Mouse (Mus musculus): ENCODE measurements at regions not wholly inside any gene's neighbourhood (a gene's known extent, or its start where the extent isn't known, plus 50 kb on each side); places are given as distances from the start of the nearest gene placed in this dataset.

DNA sequence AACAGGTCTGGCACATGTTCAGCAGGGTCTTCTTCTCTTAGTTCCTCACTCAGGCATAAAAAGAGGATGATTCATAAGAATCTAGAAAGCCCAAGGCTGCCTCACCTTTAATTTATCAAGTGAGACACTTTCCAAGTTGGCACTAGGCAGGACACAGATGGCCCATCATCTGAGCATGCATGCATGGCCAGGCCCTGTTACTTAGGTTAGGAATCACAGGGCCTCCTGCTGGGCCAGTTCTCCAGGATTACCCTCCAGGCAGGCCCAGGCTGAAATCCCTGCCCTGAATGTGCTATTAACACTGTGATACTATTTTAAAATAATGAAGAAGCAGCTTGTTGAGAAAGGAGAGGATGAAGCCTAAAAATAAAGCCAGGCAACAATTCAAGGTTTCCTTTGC lies 304.5 kb downstream of the Elavl2 start:
- Histone ChIP-seq H3K4me1 (replicated peaks) (no peaks in the 10 kb centered on the region), H3K4me2 (no peak overlapping the region), H3K27me3 (replicated peaks) (no peaks in the 10 kb centered on the region), H3K27ac (ENCODE audit: poor library complexity, severe bottlenecking) (no peak overlapping the region), H3K4me3 (no peak overlapping the region), H3K36me3 (no peaks in the 10 kb centered on the region), H3K9me3 (replicated peaks) (no peaks in the 10 kb centered on the region), H3K9ac (no peak overlapping the region)
- no peak for ATAC-seq (ENCODE audit: insufficient number of reproducible peaks, low FRiP score)

DNA sequence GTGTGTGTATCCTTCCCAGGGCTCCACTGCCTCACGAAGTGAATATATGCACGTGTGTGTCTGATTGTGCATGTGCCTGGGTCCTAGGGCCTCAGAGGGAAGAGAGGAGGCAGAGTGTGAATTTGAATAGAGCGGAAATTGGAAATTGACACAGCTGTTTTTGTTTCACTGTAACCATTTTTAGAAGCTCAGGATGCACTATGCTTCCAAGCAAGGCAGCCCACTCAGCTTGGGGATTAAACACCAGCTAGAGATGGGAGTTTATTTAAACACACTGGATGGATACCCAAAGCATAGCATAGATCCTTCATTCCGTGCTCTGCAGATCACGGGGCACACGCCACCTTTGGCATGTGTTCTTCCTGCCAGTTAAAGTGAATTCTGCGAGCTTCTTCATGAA lies 306.2 kb downstream of the Elavl2 start:
- no peaks in the 10 kb centered on the region for H3K9me3 ChIP-seq (replicated peaks)
- WGBS, result 77% methylated on average over 7 of the region's 7 CpGs

DNA sequence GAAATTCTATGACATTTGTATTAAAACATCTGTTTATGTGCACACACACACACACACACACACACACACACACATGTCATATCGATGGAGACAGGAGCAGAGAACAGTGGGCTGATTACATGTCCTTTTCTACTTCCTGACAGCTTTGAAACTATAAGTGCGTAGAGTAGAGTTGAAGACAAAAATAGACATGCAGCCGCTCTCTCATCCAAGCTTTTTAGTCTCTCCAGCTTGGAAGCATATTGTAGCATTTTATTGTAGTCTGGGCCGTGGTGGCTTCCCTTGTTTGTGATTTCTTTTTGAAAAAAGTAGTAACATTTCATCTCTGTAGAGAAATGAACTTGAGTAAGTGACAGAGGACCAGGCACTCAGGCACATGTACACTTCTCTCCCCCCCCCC lies 306.7 kb downstream of the Elavl2 start:
- Histone ChIP-seq H3K9me3 (replicated peaks) (no peaks in the 10 kb centered on the region), H3K4me1 (replicated peaks) (no peaks in the 10 kb centered on the region), H3K4me2 (no peak overlapping the region), H3K27me3 (replicated peaks) (no peaks in the 10 kb centered on the region), H3K27ac (ENCODE audit: poor library complexity, severe bottlenecking) (no peak overlapping the region), H3K9ac (no peak overlapping the region), H3K36me3 (no peaks in the 10 kb centered on the region), H3K4me3 (no peak overlapping the region)
- WGBS, result 50% methylated on average over 4 of the region's 4 CpGs
- no peak for ATAC-seq (ENCODE audit: insufficient number of reproducible peaks, low FRiP score)

More for the DNA sequence above, 306.2 kb downstream of the Elavl2 start:
- Histone ChIP-seq H3K4me1 (replicated peaks) (no peaks in the 10 kb centered on the region), H3K27me3 (replicated peaks) (no peaks in the 10 kb centered on the region), H3K27ac (ENCODE audit: poor library complexity, severe bottlenecking) (no peak overlapping the region), H3K36me3 (no peaks in the 10 kb centered on the region), H3K4me3 (no peak overlapping the region), H3K9ac (no peak overlapping the region), H3K4me2 (no peak overlapping the region)
- no peak for ATAC-seq (ENCODE audit: insufficient number of reproducible peaks, low FRiP score)

DNA sequence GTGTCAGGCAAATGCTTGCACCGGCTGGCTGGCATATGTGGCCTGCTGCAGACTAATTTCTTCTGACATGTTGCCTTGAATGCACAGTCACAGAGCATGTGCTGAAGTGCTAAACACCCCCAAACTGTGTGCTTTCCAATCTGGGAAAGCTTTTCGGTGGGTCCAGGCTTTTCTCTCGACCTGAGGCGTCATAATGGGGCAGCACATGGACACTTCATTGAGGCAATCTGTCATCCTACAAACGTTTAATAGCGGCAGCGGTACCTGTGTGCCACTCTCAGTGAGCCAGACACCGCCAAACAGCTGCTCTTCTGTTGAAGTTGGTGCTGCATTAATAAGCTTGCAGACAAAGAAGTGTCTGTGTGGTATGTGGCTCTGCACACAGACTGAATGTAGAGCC lies 308.3 kb downstream of the Elavl2 start:
- Histone ChIP-seq H3K27ac (ENCODE audit: poor library complexity, severe bottlenecking) (no peak overlapping the region), H3K36me3 (no peaks in the 10 kb centered on the region), H3K4me2 (no peak overlapping the region), H3K9ac (no peak overlapping the region), H3K4me3 (no peak overlapping the region), H3K27me3 (replicated peaks) (no peaks in the 10 kb centered on the region), H3K4me1 (replicated peaks) (no peaks in the 10 kb centered on the region), H3K9me3 (replicated peaks) (no peaks in the 10 kb centered on the region)
- 79% methylated on average over 8 of the region's 8 CpGs for WGBS
- no peak for ATAC-seq (ENCODE audit: insufficient number of reproducible peaks, low FRiP score)

DNA sequence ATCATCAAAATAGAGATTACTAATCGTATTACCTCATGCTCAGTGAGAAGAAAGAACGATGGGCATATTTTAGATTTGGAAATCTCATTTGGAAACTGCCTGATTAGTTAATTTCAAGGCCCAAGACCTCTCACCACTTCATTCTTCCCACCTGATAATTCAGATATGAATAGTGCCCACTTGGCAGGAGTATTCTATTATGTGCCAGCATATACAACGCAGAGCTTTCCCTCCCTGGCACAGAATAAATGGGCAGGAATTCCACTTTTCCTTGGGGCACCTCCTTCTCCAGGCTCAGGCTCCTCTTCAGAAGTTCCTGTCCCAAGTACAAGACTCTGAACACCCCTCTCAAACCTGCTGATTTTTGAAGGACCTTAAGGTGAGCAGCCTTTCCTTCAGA lies 308.7 kb downstream of the Elavl2 start:
- Histone ChIP-seq H3K36me3 (no peaks in the 10 kb centered on the region), H3K9me3 (replicated peaks) (no peaks in the 10 kb centered on the region), H3K4me2 (no peak overlapping the region), H3K27me3 (replicated peaks) (no peaks in the 10 kb centered on the region), H3K4me3 (no peak overlapping the region), H3K9ac (no peak overlapping the region), H3K27ac (ENCODE audit: poor library complexity, severe bottlenecking) (no peak overlapping the region), H3K4me1 (replicated peaks) (no peaks in the 10 kb centered on the region)
- WGBS, result 68% methylated on average over 3 of the region's 3 CpGs
- ATAC-seq (ENCODE audit: insufficient number of reproducible peaks, low FRiP score), result no peak

DNA sequence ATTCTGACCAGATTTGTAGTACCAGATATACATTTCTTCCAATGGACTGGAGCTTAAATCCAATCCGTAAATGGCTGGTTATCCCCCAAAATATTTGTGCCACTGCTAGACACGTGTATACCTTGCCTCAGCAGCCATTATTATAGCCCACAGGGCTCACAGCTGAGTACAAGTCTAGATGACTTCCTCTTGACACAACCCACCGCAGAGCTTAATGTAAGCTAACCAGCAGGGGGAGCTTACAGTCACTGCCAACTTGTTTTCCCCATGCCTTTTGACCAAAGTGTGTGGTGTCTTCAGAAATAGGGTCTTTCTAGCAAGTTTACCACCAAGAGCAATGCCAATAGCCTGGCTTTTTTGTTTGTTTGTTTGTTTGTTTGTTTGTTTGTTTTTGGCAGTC lies 316.6 kb downstream of the Elavl2 start:
- Histone ChIP-seq H3K36me3 (no peaks in the 10 kb centered on the region), H3K4me2 (no peak overlapping the region), H3K27ac (ENCODE audit: poor library complexity, severe bottlenecking) (no peak overlapping the region), H3K4me1 (replicated peaks) (no peaks in the 10 kb centered on the region), H3K9me3 (replicated peaks) (no peaks in the 10 kb centered on the region), H3K9ac (no peak overlapping the region), H3K27me3 (replicated peaks) (no peaks in the 10 kb centered on the region), H3K4me3 (no peak overlapping the region)
- WGBS, result 60% methylated on average over 3 of the region's 3 CpGs
- ATAC-seq (ENCODE audit: insufficient number of reproducible peaks, low FRiP score), result no peak

DNA sequence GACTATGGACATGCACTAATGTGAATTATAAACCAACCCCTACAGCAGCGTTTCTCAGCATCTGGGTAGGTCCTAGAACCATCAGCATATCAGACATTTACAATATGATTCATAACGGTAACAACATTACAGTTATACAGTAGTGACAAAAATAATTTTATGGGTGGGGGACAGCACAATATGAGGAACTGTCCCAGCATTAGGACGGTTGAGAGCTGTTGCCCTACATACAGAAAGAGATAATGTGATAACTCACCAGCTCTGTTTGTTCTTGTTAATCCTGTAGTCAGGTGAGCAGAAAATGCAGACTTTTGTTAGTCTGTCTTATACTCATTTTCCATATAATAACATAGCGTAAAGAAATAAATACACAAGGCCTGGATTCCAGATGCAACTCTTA lies 319.1 kb downstream of the Elavl2 start:
- H3K9me3 ChIP-seq (replicated peaks), result no peaks in the 10 kb centered on the region
- H3K4me3 ChIP-seq, result no peak overlapping the region
- H3K27ac ChIP-seq (ENCODE audit: poor library complexity, severe bottlenecking), result no peak overlapping the region
- no peak overlapping the region for H3K9ac ChIP-seq
- no peaks in the 10 kb centered on the region for H3K27me3 ChIP-seq (replicated peaks)
- no peaks in the 10 kb centered on the region for H3K36me3 ChIP-seq
- no peak for ATAC-seq (ENCODE audit: insufficient number of reproducible peaks, low FRiP score)
- H3K4me2 ChIP-seq, result no peak overlapping the region
- H3K4me1 ChIP-seq (replicated peaks), result no peaks in the 10 kb centered on the region
- 72% methylated on average over 4 of the region's 4 CpGs for WGBS

DNA sequence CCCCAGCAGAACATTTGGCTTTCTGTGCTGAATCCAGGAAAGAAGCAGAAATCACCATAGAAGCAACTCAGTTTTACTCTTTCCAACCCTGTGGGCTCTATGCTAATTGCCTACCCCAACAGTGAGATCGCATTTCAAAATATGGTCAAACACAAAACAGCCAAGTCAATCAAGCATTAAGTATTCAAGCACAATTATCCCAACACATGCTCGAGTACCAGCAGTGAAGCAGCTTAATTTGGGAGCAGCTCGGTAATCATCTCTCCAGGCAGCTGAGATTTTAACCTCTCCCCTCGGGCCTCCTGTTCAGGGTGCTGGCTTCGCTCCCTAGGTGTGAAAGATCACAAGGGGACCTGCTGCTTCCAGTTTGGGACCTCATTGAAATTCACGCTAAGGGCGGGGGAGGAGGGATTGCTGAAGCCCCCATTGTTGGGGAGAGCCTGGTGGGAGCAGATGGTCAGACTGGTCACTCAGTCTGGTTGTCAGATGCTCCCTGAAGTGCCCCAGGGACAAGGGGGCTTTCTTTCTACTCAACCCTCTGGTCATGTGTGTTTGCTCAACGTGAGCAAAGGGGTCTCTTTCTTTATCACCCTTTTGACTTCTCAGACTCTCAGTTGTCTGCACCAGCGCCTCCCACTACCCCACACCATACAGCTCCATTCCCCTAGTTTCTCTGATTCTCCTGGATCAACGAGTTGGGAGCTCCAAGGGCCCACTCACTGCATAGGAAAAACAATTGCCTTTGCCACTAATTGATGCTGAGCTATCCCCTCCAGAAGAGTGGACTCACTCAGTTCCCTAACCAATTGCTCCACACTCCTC lies 319.8 kb downstream of the Elavl2 start:
- Histone ChIP-seq H3K27ac (ENCODE audit: poor library complexity, severe bottlenecking) (no peak overlapping the region), H3K9ac (no peak overlapping the region), H3K27me3 (replicated peaks) (no peaks in the 10 kb centered on the region), H3K4me3 (no peak overlapping the region), H3K36me3 (no peaks in the 10 kb centered on the region), H3K4me1 (replicated peaks) (no peaks in the 10 kb centered on the region), H3K9me3 (replicated peaks) (no peaks in the 10 kb centered on the region), H3K4me2 (no peak overlapping the region)
- no peak for ATAC-seq (ENCODE audit: insufficient number of reproducible peaks, low FRiP score)
- WGBS, result 30% methylated on average over 10 of the region's 10 CpGs

DNA sequence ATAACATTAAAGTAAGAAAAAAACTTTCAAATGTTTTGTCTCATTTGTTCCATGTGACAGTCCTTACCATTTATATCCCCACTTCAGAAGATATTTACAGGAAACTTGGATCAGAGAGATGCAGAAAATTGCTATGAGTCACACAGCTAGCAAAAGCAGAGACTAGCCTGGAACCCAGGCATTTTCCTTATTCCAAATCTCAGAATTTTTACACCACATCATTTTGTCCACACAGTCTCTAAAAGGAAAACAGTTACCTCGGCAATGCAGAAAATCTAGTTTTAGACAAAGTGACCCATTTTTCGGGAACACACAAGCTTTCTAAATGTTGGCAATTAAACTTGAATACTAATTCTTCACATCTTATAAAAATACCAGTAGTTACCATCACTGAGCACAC lies 329.3 kb downstream of the Elavl2 start:
- H3K4me2 ChIP-seq, result no peak overlapping the region
- H3K4me3 ChIP-seq, result no peak overlapping the region
- no peak for ATAC-seq (ENCODE audit: insufficient number of reproducible peaks, low FRiP score)
- H3K27ac ChIP-seq (ENCODE audit: poor library complexity, severe bottlenecking), result no peak overlapping the region
- no peaks in the 10 kb centered on the region for H3K9me3 ChIP-seq (replicated peaks)
- no peak overlapping the region for H3K9ac ChIP-seq
- no peaks in the 10 kb centered on the region for H3K27me3 ChIP-seq (replicated peaks)
- no peaks in the 10 kb centered on the region for H3K4me1 ChIP-seq (replicated peaks)
- H3K36me3 ChIP-seq, result no peaks in the 10 kb centered on the region
- 86% methylated on average over 2 of the region's 2 CpGs for WGBS

DNA sequence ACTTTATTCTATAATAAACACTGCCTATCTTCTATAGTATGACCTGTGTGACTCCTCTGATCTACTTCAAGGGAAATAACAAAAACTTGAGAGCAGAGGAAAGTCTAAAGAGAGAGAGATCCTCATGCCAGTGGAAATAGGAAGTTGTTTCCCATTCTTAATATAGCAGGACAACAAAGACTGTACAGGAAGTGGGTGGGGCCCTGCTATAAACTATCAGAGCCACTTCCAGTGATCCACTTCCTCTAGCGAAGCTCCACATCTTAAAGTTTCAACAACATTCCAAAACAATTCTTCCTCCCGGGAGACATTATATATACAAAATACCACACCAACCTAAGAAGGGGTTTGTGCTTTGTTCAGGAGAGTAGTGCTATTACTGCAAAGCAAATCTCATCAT lies 339.7 kb downstream of the Elavl2 start:
- no peak for ATAC-seq (ENCODE audit: insufficient number of reproducible peaks, low FRiP score)
- Histone ChIP-seq H3K4me3 (no peak overlapping the region), H3K4me1 (replicated peaks) (no peaks in the 10 kb centered on the region), H3K27ac (ENCODE audit: poor library complexity, severe bottlenecking) (no peak overlapping the region), H3K27me3 (replicated peaks) (no peaks in the 10 kb centered on the region), H3K9me3 (replicated peaks) (no peaks in the 10 kb centered on the region), H3K4me2 (no peak overlapping the region), H3K9ac (no peak overlapping the region), H3K36me3 (no peaks in the 10 kb centered on the region)
- WGBS, result 57% methylated on average over 2 of the region's 2 CpGs

DNA sequence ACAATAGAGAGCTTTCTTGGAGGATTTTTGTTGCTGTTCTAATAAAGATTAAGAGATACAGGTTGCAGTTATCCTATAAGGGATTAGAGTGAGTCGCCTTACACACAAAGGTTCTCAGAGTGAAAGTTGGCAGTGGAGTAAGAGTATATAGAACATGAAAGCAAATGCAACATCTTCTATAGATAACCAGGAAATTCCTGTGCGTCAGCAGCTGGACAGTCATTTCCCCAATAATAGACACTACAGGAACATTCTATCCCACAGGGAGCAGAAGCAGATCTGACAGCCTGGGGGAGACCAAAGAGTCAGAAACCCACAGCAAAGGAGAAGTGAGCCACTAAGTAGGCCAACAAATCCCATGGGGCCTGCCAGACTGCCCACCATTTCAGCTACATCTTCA lies 348.7 kb downstream of the Elavl2 start:
- H3K9ac ChIP-seq, result no peak overlapping the region
- no peaks in the 10 kb centered on the region for H3K9me3 ChIP-seq (replicated peaks)
- H3K4me3 ChIP-seq, result no peak overlapping the region
- no peak overlapping the region for H3K27ac ChIP-seq (ENCODE audit: poor library complexity, severe bottlenecking)
- no peak overlapping the region for H3K4me2 ChIP-seq
- no peak for ATAC-seq (ENCODE audit: insufficient number of reproducible peaks, low FRiP score)
- WGBS, result 35% methylated on average over 2 of the region's 2 CpGs
- no peaks in the 10 kb centered on the region for H3K36me3 ChIP-seq
- 0 out of 2 replicates have a peak, but pooled peaks cover 2% of the 10 kb centered on the region for H3K4me1 ChIP-seq (replicated peaks)
- no peaks in the 10 kb centered on the region for H3K27me3 ChIP-seq (replicated peaks)

DNA sequence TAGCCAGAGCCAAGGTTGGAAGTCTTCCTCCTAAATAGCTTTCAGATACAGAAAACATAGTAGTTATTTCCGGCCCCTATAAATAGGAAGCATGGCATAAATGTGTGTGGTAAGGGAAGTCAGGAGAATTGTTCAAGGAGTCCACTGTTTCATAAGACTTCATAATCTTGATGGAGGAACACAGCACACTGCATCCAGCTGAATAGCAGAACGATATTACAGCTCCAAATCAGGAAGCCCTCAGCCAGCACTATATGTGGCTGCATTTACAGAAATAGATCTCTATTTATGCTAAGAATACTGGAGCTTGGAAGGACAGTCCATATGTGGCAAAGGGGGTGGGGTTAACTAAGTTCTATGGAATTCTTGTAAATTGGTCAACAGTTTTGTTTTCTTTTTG lies 371.1 kb downstream of the Elavl2 start:
- no peak overlapping the region for H3K27ac ChIP-seq (ENCODE audit: poor library complexity, severe bottlenecking)
- H3K36me3 ChIP-seq, result no peaks in the 10 kb centered on the region
- no peak overlapping the region for H3K9ac ChIP-seq
- no peak overlapping the region for H3K4me3 ChIP-seq
- H3K27me3 ChIP-seq (replicated peaks), result no peaks in the 10 kb centered on the region
- no peaks in the 10 kb centered on the region for H3K9me3 ChIP-seq (replicated peaks)
- ATAC-seq (ENCODE audit: insufficient number of reproducible peaks, low FRiP score), result no peak
- 71% methylated on average over 2 of the region's 2 CpGs for WGBS
- H3K4me2 ChIP-seq, result no peak overlapping the region
- H3K4me1 ChIP-seq (replicated peaks), result no peaks in the 10 kb centered on the region

All from heart, embryonic 12.5 days (tissue).